Mouse (Mus musculus): ENCODE results near the gene Spef1. TPM values are rescaled to one million over a fixed set of nuclear protein-coding genes. Genes with fewer than 3 reads are reported as not detected.

The Spef1 gene
- total and polyA plus RNA-seq, 3 experiments: 0.34 to 1.2 (median 1.0) TPM

DNA sequence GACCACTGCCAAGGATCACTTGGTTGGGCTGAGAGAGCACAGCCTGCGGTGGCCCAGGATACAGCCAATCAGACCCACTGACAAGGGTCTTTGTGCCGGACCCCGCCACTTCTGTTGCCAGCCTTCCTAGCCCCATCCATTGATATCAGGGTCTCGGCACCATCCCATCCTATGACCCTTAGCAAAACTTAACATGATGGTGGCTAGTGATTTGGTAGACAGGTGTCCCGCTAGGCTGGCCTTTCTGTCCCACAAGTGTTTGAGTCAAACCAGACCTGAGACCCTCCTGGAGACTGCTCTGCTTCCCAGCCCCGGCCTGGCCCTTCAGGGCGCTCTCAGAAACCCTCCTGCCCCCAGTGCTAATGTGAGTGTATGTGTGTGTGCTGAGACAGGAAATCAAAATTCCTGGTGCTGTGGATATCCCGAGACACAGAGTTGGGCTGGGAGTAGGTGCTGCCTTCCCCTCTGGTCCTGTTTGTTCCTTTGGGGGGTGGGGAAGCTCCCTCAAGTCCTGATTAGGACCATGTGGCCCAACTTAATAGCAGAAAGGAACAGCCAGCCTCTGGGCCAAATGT is 52.2 kb downstream of the Spef1 start:
- dilution Hi-C loops (cut with MboI; ENCODE audit: extremely low pct_ligation_motif_present, extremely low pct_unique_long_range_greater_than_20kb, low sequenced_read_pairs): no loop called here
- Histone ChIP-seq H3K27me3 (replicated peaks) (peaks cover under 1% of the 10 kb centered on the region), H3K4me3 (replicated peaks in 1 of 3; ENCODE audit: low read depth in 2 of 3, low read length in 2 of 3, poor library complexity in 1 of 3) (no peak overlapping the region), H3K4me2 (ENCODE audit: insufficient read depth, low read depth, poor library complexity, severe bottlenecking) (no peak overlapping the region), H3K9me3 (replicated peaks; ENCODE audit: low read length) (no peaks in the 10 kb centered on the region), H3K9ac (ENCODE audit: insufficient read depth, low read depth) (no peak overlapping the region), H3K4me1 (ENCODE audit: control insufficient read depth in 1 of 2, insufficient read depth in 2 of 2) (no peaks in the 10 kb centered on the region), H3K79me2 (replicated peaks; ENCODE audit: control insufficient read depth, extremely low read depth, insufficient read depth, poor library complexity, severe bottlenecking) (no peaks in the 10 kb centered on the region), H3K27ac (ENCODE audit: insufficient read depth, low read depth) (no peak overlapping the region), H3K36me3 (replicated peaks in 1 of 2; ENCODE audit: control insufficient read depth in 1 of 2, insufficient read depth in 1 of 2, low read length in 1 of 2) (peaks cover 0 to 16% of the 10 kb centered on the region in 2 experiments)
- DNase-seq (ENCODE audit: extremely low read depth): no peak
- in situ Hi-C loops (cut with MboI; ENCODE audit: low pct_ligation_motif_present, low pct_unique_long_range_greater_than_20kb, low sequenced_read_pairs): no loop called here
- TF ChIP-seq MAZ (IDR thresholded peaks at IDR 0.05; ENCODE audit: low read depth, low read length): no peak
- no peak for TF ChIP-seq TCF12 (IDR thresholded peaks at IDR 0.05; ENCODE audit: low read depth, low read length)
- TF ChIP-seq UBTF (IDR thresholded peaks at IDR 0.05; ENCODE audit: low read depth, low read length): no peak
- no peak for TF ChIP-seq GABPA (IDR thresholded peaks at IDR 0.05; ENCODE audit: insufficient replicate concordance, low read depth, low read length)
- TF ChIP-seq MYC (IDR thresholded peaks at IDR 0.05; ENCODE audit: low read depth, low read length): no peak
- TF ChIP-seq ZNF384 (IDR thresholded peaks at IDR 0.05; ENCODE audit: low read depth, low read length): no peak
- no peak for TF ChIP-seq SIN3A (IDR thresholded peaks at IDR 0.05; ENCODE audit: low read length)
- TF ChIP-seq ZKSCAN1 (IDR thresholded peaks at IDR 0.05; ENCODE audit: borderline replicate concordance, low read depth, low read length): no peak
- TF ChIP-seq EP300 (IDR thresholded peaks at IDR 0.05; ENCODE audit: low read length): no peak
- TF ChIP-seq MEF2A (IDR thresholded peaks at IDR 0.05; ENCODE audit: borderline replicate concordance, low read depth, low read length): no peak
- no peak for TF ChIP-seq JUND (conservative IDR thresholded peaks at IDR 0.05; ENCODE audit: low read depth, low read length)
- TF ChIP-seq USF1 (IDR thresholded peaks at IDR 0.05; ENCODE audit: low read depth, low read length): no peak
- TF ChIP-seq JUN (IDR thresholded peaks at IDR 0.05; ENCODE audit: insufficient read depth, low read depth, low read length): no peak

DNA sequence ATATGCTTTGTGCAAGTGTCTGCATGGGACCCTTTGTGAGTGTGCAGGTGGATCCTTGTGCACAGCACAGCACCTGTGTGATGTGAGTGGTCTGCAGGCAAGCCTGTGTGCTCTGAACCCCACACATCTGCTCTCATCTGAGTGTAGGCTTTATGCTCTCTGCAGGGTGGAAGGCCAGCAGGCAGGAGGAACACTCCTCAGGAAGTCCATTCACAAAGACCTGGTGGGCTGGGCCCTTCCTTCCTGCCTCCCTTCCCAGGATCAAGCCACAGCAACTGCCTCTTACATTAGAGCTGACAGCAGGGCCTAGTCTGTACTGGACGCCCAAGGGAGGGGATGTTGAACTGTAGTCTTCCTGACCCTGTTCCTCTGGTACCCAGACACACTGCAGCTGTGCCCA is 52.7 kb downstream of the Spef1 start:
- DNase-seq (ENCODE audit: extremely low read depth): no peak
- Histone ChIP-seq H3K9me3 (replicated peaks; ENCODE audit: low read length) (no peaks in the 10 kb centered on the region), H3K4me1 (ENCODE audit: control insufficient read depth in 1 of 2, insufficient read depth in 2 of 2) (no peaks in the 10 kb centered on the region), H3K36me3 (replicated peaks in 1 of 2; ENCODE audit: control insufficient read depth in 1 of 2, insufficient read depth in 1 of 2, low read length in 1 of 2) (peaks cover 0 to 13% of the 10 kb centered on the region in 2 experiments), H3K4me3 (replicated peaks in 1 of 3; ENCODE audit: low read depth in 2 of 3, low read length in 2 of 3, poor library complexity in 1 of 3) (no peak overlapping the region), H3K27ac (ENCODE audit: insufficient read depth, low read depth) (no peak overlapping the region), H3K79me2 (replicated peaks; ENCODE audit: control insufficient read depth, extremely low read depth, insufficient read depth, poor library complexity, severe bottlenecking) (no peaks in the 10 kb centered on the region), H3K9ac (ENCODE audit: insufficient read depth, low read depth) (no peak overlapping the region), H3K27me3 (replicated peaks) (peaks cover 6% of the 10 kb centered on the region), H3K4me2 (ENCODE audit: insufficient read depth, low read depth, poor library complexity, severe bottlenecking) (no peak overlapping the region)
- TF ChIP-seq TCF12 (IDR thresholded peaks at IDR 0.05; ENCODE audit: low read depth, low read length) (no peak), ETS1 (conservative IDR thresholded peaks at IDR 0.05; ENCODE audit: low read depth, low read length) (no peak), JUN (IDR thresholded peaks at IDR 0.05; ENCODE audit: insufficient read depth, low read depth, low read length) (no peak), TBP (conservative IDR thresholded peaks at IDR 0.05; ENCODE audit: low read depth, low read length) (no peak), GABPA (IDR thresholded peaks at IDR 0.05; ENCODE audit: insufficient replicate concordance, low read depth, low read length) (no peak), MXI1 (IDR thresholded peaks at IDR 0.05; ENCODE audit: low read depth, low read length) (no peak), NRF1 (IDR thresholded peaks at IDR 0.05; ENCODE audit: low read depth, low read length) (no peak), RCOR1 (conservative IDR thresholded peaks at IDR 0.05; ENCODE audit: low read depth, low read length) (no peak), POLR2AphosphoS2 (IDR thresholded peaks at IDR 0.05; ENCODE audit: low read depth, low read length) (no peak), PAX5 (IDR thresholded peaks at IDR 0.05; ENCODE audit: low read length) (no peak), CHD1 (IDR thresholded peaks at IDR 0.05; ENCODE audit: low read depth, low read length) (no peak), NELFE (IDR thresholded peaks at IDR 0.05; ENCODE audit: low read depth, low read length) (no peak), UBTF (IDR thresholded peaks at IDR 0.05; ENCODE audit: low read depth, low read length) (no peak), MEF2A (IDR thresholded peaks at IDR 0.05; ENCODE audit: borderline replicate concordance, low read depth, low read length) (no peak), E2F4 (IDR thresholded peaks at IDR 0.05; ENCODE audit: insufficient replicate concordance, low read depth, low read length) (no peak), EP300 (IDR thresholded peaks at IDR 0.05; ENCODE audit: low read length) (no peak), IRF4 (IDR thresholded peaks at IDR 0.05; ENCODE audit: low read depth, low read length) (no peak), BHLHE40 (IDR thresholded peaks at IDR 0.05; ENCODE audit: low read depth, low read length) (no peak)
- in situ Hi-C loops (cut with MboI; ENCODE audit: low pct_ligation_motif_present, low pct_unique_long_range_greater_than_20kb, low sequenced_read_pairs): no loop called here
- dilution Hi-C loops (cut with MboI; ENCODE audit: extremely low pct_ligation_motif_present, extremely low pct_unique_long_range_greater_than_20kb, low sequenced_read_pairs): no loop called here
